Mouse (Mus musculus): Measurements from ENCODE around the gene Igf2bp2.

The Igf2bp2 gene

DNA sequence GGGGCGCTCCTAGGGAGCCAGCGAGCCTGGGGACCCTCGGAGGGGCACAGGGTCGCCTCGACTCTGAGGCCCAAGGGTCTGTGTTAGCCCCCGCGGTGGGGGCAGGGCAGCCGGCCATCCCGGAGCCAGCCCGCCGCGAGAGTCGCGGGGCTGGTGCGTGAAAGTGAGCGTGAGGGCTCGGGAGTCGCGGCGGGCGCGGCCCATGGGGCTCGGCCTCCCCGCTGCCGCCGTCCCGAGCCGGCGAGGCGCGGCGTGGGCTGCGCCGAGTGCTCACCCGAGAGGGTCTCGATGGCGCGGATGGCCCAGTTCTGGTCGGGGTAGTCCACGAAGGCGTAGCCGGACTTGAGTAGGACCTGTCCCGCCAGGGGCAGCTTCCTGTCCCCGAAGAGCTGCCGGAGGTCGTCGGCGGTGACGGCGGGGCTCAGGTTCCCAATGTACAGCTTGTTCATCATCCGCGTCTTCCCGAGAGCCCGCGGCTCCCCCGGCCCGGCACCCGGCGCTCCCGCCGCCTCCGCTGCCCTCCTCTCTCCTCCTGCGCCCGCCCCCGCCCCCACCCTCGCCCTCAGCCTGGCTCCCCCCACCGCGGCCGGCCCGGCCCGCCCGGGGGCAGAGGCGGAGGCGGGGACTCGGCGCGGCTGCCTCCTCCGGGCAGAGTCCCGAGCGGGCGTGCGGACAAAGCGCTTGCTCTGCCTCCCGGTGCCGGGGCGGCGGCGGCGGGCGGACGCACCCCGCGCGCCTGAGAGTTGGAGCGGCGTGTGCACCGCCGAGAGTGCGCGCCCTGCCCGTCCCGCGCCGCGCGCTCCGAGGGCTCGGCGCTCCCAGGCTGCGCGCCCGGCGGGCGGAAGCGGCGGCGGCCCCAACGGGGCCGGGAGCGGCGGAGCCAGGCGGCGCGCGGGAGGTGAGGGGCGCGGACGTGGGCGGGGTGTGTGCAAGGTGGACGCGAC lies at the start of gene Igf2bp2:
Gene Igf2bp2 (minus strand): TSS at position 788 of the 944 bp plus-strand sequence.
- under 1% methylated on average over 116 of the region's 131 CpGs for WGBS

DNA sequence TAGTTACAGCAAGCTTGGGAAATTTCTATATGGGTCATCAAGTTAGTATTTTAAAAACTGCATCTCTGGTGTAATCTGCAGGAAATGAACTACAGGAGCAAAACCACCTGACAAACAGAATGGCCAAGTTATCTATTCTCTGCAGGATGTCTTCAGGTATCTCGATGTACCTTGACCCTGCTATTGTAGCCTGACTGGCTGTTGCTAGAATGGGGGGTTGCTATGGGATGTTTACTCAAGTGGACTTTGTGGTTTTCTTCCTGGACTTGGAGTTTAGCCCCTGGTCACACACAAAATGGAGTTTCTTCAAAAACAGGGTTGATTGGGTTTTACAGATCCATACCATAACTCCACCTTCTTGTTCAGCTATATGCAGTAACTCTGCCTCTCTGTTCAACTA lies 40.4 kb upstream of the Igf2bp2 start:
- 94% methylated on average over 1 of the region's 1 CpGs for whole genome bisulfite sequencing

DNA sequence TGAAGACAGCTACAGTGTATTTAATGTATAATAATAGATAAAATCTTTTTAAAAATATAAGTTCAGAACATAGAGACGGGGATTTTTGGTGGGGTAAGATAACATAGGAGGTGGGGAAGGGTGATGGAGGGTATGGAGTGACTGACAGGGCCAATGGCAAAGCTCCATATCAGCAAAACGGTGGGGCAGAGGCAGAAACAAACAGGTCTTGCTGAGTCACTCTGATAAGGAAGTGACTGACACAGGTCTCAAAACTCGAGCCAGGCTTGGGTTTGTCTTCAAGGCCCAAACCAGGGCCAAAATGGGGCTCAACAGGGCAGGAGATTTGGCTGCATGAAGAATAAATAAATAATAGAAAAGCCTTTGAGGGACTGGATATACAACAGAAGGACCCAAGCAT lies 38.8 kb upstream of the Igf2bp2 start:
- WGBS, result 78% methylated on average over 3 of the region's 3 CpGs

DNA sequence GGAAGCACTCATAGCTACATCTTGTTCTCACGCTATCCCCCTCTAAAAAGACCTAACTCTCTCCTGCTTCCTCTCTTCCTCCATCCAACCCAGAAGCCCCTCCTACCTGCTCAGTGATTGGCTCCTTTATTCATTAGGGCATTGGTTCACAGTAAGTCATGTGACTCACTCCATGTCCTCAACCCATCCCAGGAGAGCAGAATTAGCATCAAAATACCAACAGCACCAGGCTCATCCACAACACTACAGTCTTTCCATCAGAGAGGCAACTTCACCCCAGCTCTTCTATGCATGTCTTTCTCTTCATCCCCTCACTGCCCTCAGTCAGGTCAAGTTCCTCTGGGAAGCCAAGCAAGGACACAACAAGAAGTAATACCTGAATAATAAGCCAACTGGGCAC lies 37.4 kb upstream of the Igf2bp2 start:
- WGBS, result 92% methylated on average over 1 of the region's 1 CpGs

DNA sequence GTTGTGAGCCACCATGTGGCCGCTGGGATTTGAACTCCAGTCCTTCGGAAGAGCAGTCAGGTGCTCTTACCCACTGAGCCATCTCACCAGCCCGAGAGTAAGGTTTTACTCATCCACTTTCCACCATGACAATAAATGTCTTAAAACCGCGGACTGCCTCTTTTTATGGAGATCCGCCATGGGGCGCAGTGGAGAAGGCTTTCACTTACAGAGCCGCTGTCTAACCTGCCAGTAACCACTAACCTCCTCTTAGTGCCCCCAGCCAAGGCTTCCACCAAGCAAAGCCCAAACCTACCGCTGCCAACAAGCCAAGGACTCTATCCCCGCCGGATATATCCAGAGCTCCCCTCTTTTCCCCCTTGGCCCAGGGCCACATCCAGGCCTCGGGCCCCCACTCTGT lies 24.3 kb upstream of the Igf2bp2 start:
- WGBS, result 84% methylated on average over 12 of the region's 12 CpGs

DNA sequence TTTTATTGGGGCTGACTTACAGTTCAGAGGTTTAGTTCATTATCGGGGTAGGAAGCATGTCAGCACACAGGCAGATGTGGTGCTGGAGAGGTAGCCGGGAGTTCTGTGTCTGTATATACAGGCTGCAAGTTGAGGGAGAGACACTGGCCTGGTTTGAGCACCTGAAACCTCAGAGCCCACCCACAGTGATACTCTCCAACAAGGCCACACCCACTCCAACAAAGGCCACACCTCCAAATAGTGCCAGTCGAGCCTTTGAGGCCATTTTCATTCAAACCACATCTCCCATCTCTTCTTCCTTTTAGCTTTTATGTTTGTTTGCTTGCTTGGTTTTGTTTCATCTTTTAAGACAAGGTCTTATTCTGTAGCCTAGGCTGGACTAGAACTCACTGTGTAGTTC lies 22.3 kb upstream of the Igf2bp2 start:
- WGBS, result 88% methylated on average over 3 of the region's 3 CpGs

DNA sequence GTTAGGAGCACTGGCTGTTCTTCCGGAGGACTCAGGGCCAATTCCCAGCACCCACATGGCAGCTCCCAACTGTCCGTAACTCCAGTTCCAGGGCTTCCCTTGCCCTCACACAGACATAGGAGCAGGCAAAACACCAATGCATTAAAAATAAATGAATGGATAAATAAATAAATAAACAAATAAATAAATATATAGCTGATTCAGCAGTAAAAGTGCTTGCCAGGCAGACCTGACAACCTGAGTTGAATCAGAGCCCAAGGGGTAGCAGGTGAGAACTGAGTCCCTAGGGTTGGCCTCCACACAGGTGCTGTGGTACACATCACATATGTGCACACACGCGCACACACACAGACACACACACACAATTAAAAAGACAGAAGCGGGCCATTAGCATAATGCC lies 21.0 kb upstream of the Igf2bp2 start:
- 98% methylated on average over 5 of the region's 5 CpGs for WGBS

DNA sequence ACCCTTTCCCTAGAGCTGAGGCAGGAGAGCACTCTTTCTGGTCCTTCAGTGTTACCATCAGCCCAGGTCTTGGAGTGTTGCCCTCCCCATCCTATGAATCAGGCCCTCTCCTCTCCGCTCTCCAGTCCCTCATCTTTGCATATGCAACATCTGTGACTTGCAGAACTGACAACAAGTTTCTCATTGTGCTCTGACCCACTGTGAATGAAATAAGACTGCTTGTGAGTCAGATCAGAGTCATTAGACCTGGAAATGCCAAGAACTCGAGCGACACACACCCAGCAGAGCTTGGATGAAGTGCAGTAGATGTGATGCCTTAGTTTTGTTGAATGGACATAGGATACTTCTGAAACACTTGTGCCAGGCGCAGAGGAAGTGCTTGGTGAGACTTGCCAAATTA lies 19.2 kb upstream of the Igf2bp2 start:
- 66% methylated on average over 4 of the region's 4 CpGs for WGBS

DNA sequence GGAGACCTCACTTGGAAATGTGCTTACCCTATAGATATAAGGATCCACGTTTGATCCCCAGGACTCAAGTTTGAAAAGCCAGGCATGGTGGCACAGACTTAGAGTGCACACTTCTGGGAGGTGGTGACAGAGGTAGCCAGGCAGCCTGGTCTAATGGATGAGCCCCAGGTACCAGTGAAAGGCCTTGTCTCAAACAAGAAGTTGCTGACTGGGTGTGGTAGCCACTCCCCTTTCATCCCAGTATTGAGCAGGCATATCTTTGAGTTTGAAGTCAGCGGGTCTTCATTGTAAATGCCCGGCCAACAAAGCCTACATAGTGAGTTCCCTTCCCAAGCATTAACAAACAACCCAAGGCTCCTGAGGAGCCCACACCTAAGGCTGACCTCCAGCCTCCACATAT lies 15.7 kb upstream of the Igf2bp2 start:
- WGBS, result 84% methylated on average over 3 of the region's 3 CpGs

DNA sequence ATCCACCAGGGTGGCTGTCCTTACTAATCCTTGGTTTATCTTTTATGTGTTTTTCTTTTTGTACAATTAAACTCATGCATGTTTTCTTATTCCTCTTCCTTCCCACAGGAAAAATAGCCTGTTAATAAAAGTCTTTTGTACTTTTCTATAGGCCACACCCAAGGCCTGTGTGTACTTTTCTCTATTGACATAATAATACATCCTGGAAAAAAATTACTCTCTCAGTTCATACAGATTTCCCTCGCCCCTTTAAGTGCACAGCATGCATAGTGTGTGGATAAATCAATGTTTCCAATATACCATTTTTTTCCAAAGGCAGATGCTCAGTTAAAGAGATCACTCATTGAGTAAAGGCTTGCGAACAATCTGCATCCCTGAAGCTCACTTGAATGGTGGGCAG lies 14.9 kb upstream of the Igf2bp2 start:
- 87% methylated on average over 2 of the region's 2 CpGs for WGBS

DNA sequence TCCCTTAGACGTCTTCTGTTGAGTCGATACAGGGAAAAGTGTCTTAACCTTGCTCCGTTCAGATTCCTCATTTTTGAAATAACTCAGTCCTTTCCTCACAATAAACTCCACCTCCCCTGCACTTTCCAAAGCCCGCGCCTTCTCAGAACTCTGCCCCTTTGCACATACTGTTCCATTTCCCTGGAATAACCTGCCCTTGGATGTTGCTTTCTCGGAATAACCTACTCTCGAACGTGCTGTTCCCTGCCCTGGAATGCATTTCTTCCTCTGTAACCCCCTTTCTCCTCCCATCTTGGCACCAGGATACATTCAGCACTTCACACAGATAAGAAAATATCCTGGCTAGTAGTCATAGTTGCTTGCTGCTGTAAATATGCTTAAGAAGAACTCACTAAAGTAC lies 5.6 kb upstream of the Igf2bp2 start:
- WGBS, result 91% methylated on average over 8 of the region's 8 CpGs

DNA sequence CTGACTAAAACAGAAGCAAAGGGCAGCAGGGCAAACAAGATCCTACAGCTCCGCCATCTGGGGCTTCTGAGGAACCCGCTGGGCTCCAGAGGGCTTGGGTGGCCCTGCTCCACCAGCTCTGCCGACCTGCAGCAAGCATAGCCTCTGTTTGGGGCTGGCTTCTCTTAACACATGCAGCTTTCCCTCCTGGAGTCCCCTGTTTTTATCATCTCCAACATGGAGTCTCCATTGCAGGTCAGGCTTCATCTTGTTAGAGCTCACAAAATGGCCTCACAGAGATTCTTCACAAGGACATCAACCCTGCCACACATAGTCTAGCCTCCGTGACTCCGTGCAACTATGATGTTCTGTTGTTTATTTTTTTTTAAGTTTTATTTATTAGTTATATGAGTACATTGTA lies 2.5 kb upstream of the Igf2bp2 start:
- 87% methylated on average over 5 of the region's 5 CpGs for WGBS

DNA sequence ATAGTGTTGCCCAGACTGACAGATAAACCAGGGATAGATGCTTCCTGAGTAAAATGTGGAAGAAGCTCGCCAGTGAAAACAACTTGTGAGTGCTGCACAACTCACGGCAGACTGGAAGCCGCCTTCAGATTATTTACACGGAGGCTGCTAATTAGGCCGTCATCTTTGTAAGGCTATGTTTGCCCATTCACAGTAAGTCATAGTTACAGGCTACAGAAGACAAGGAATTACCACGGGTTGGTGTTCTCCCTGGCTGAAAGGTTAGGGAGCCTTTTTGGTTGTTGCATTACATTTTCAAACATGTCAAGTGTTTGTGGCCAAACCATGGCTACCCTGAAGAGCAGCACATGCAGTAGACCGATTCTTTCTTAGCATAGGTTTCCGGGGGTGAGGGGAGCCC lies 1.3 kb upstream of the Igf2bp2 start:
- WGBS, result 61% methylated on average over 8 of the region's 8 CpGs

DNA sequence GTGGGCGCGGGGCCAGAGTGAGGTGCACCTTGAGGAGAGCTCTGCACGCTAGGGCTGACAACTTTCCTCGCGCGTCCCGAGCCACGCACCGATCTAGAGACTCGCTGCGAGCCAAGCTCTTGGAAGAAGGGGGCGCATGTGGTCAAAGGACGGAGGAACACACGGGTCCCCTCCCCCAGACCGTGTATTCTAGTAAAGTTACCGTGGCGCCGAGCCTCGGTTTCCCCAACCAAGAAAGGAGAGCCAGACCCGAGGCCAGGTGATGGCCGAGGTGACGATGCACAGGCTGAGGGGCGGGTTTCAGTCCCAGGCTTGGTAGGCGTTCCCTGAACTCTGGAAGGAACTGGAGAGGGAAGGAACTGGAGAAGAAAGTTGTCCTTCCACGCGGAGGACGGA lies 355 bp upstream of the Igf2bp2 start:
- 1% methylated on average over 27 of the region's 27 CpGs for WGBS

DNA sequence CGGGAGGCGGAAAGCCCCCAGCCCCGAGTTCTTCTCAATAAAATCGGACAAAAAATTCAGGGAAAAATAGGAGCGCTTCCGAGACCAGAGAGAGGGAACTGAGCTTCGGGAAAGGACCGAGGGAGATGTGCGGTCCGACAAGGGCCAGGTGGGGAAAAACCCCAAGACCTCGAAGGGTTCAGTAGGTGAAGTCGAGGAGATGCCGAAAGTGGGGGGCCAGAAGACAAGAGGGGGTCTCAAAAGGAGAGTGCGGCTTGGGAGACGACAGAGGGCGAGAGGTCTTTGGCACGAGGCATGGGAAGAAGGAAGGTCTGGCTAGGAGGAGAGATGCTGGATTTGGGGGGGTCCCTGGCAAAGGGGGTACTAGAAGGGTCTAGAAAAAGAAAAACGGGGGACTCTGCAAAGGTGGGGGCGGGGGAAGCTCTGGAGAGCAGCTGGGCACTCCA lies 1.0 kb downstream of the Igf2bp2 start:
- WGBS, result under 1% methylated on average over 19 of the region's 19 CpGs

DNA sequence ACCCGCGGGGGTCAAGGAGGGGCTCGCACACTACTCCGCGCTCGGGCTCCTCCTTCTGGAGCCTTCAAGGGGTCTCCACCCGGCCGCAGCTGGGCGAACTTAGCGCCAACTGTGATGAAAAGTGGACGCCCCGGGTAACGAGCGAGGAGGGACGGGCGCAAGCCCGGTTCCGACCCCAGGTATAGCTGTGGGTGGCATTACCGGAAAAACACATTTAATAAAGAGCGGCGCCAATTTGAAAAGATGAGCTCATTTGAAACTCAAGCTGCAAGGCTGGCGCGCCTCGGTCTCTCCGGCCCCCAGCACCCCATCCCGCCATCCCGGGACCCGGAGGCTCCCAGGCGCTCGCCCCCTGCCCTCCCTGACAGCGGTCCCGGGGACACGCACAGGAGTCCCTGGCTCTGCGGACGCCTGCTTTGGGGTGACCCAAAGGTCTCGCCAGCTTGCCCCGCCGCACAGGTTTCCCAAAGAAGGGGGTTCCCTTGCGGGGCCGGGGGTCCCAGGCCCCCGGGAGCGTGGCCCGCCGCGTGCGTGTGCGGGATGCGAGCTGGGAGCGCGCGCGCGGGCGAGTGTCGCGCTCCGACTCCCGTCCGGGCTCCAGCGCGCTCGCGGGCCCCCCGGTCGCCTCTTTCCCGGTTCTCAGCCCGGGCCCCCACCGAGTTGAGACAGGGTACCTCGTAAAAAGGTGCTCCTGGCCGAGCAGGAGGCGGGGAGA lies 1.6 kb downstream of the Igf2bp2 start:
- WGBS, result 1% methylated on average over 71 of the region's 71 CpGs

DNA sequence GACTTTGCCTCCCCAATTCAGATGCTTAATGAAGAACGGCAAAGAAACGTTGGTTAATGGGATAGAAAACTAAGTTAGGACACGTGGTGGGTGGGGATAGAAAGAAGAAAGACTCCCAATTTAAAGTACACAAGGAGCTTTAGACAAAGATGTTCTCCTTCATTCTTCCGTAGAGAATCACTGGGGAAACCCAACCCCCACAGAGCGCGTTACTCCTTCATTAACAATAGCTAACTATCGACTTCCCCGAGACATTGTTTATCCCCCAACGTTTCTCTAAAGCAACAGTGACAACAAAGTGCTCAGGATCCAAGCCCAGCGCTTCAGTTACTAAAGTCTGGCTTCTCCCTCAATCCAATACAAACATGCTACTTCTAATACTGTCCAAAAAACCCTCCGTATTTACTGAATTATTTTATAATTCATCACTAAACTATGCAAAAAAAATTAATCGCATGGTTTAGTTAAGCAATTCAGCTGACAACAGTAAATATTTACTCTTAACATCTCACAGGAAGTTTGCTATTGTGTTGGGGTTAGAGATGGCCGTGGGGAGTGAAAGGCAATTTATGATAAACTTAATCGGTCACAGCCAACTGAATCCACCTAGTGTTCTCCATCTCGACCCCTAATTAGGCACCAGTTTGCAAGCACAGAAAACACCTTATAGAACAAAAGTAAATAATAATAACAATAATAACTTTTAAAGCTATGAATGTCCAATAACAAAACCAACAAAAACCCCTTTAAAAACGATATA lies 2.5 kb downstream of the Igf2bp2 start:
- WGBS, result 15% methylated on average over 16 of the region's 16 CpGs

DNA sequence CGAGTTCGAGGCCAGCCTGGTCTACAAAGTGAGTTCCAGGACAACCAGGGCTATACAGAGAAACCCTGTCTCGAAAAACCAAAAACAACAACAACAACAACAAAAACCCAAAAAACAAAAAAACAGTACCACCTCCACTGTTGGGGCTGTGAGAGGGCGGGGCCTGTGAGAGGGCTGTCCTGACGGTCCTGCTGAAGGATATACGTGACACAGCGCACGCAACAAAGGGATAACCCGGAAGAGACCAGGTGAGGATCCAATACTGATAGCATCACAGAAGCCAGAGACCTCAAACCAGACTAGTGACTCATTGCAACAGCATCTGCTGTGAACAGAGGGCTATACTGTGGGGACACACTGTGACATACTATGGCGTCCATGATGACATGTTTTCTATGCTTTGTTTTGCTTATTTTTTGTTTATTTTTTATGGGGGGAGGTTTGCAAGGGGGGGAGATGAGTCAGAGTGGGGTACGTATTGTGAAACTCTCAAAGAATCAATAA lies 10.1 kb downstream of the Igf2bp2 start:
- 91% methylated on average over 11 of the region's 11 CpGs for WGBS

DNA sequence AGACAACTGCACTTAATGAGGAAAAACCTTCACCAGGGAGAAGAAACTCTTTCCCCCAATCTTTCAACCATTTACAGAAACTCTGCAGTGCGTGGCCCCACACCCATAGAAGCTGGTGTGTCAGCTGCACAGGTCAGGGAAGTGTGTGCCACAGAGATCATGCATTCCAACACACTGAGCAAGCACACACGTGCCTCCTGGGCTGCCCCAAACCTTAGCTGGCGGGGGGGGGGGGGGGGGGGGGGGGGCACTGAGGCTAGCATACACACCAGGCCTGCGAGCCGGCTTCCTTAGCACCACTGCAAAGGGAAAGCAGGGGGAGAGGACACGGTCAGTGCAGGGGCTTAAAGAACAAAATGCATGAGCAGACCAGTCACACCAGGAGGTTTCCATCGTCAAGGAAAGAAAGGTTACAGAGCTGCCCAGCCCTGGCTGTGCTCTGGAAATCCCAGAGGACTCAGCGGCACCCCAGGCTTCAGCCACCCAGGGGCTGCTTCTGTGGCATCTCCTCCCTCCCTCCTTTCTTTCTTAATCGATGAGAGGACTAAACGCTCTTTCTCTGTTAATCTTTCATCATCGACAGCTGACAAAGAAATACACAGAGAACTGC lies 11.3 kb downstream of the Igf2bp2 start:
- 53% methylated on average over 10 of the region's 11 CpGs for WGBS

DNA sequence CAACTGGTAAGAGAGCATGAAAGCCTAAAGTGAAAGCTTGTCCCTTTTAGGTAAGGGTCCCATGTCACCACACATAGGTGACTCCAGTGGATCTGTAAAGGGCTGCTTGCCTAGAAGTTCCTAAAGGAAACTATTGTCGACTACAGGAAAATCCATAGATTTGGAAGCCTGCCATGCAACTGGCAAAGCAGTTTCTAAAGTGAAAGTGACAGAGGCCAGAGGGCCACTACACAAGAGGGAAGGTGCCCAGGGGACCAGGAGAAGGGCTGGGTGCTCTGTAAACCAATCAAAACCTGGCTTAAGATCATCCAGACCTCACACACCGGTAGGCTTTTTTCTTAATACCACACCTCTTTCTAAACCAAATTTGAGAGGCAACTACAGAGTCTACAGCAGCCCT lies 12.7 kb downstream of the Igf2bp2 start:
- 49% methylated on average over 2 of the region's 2 CpGs for WGBS

DNA sequence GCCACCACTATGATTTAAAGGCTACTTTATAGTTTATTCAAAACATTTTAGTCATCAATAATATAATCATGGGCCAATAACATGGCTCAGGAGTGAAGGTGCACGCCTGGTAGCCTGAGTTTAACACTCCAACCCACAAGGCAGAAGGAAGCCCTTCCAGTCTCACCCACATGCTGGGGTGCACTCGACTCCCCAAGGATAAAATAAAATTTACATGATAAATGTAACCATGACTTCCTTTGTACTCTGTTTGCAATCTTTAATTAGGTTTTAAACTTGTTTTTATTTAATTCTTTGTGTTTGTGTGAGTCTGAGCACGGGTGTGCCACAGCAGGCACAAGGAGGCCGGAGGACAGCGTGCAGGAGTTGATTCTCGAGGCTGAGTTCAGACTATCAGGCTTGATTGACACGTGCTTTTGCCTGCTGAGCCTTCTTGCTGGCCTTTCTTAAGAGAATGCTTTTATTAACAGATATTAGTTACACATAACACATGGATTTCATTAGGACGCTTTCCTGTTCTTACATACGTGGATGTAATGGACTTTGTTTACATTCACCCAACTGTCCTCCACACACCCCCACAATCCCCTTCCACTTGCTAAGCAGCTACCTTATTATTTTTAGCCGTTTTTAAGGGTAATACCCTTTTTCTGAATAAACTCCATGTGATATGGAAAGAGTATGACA lies 13.3 kb downstream of the Igf2bp2 start:
- 69% methylated on average over 10 of the region's 10 CpGs for WGBS

Data from cerebral cortex, adult 2 months (tissue).